Mouse (Mus musculus): ENCODE measurements around the gene Rag1. TPM values are rescaled to one million over a fixed set of nuclear protein-coding genes. Genes with fewer than 3 reads are reported as not detected.

The Rag1 gene
- total and polyA plus RNA-seq, 3 experiments, result not detected

GRCm38 (mm10) chr2:101624526-101624925, 24.8 kb downstream of the Rag1 start, which contains the start of gene Rag2:
Gene Rag2, plus strand, starts transcription at chr2:101624718.
- in situ Hi-C loops (cut with MboI; ENCODE audit: low pct_ligation_motif_present, low pct_unique_long_range_greater_than_20kb, low sequenced_read_pairs), result no loop called here
- Histone ChIP-seq H3K9me3 (replicated peaks; ENCODE audit: low read length) (no peaks in the 10 kb centered on the region), H3K36me3 (replicated peaks in 1 of 2; ENCODE audit: control insufficient read depth in 1 of 2, insufficient read depth in 1 of 2, low read length in 1 of 2) (no peaks in the 10 kb centered on the region), H3K27ac (ENCODE audit: insufficient read depth, low read depth) (no peak within 1 kb of the TSS), H3K27me3 (replicated peaks) (peaks cover 17% of the 10 kb centered on the region), H3K9ac (ENCODE audit: insufficient read depth, low read depth) (no peak within 1 kb of the TSS), H3K79me2 (replicated peaks; ENCODE audit: control insufficient read depth, extremely low read depth, insufficient read depth, poor library complexity, severe bottlenecking) (no peaks in the 10 kb centered on the region), H3K4me1 (ENCODE audit: control insufficient read depth in 1 of 2, insufficient read depth in 2 of 2) (no peaks in the 10 kb centered on the region; a peak in 1 of 4 replicates), H3K4me2 (ENCODE audit: insufficient read depth, low read depth, poor library complexity, severe bottlenecking) (no peak within 1 kb of the TSS), H3K4me3 (replicated peaks in 1 of 3; ENCODE audit: low read depth in 2 of 3, low read length in 2 of 3, poor library complexity in 1 of 3) (no peak within 1 kb of the TSS)
- dilution Hi-C loops (cut with MboI; ENCODE audit: extremely low pct_ligation_motif_present, extremely low pct_unique_long_range_greater_than_20kb, low sequenced_read_pairs), result no loop called here
- TF ChIP-seq MEF2A (IDR thresholded peaks at IDR 0.05; ENCODE audit: borderline replicate concordance, low read depth, low read length), result no peak
- TF ChIP-seq SMC3 (IDR thresholded peaks at IDR 0.05; ENCODE audit: low read depth, low read length), result no peak
- no peak for TF ChIP-seq GABPA (IDR thresholded peaks at IDR 0.05; ENCODE audit: insufficient replicate concordance, low read depth, low read length)
- TF ChIP-seq RCOR1 (conservative IDR thresholded peaks at IDR 0.05; ENCODE audit: low read depth, low read length), result no peak
- TF ChIP-seq MYC (IDR thresholded peaks at IDR 0.05; ENCODE audit: low read depth, low read length), result no peak
- no peak for TF ChIP-seq EP300 (IDR thresholded peaks at IDR 0.05; ENCODE audit: low read length)
- TF ChIP-seq MAFK (IDR thresholded peaks at IDR 0.05; ENCODE audit: insufficient replicate concordance, low read length), result no peak
- no peak for TF ChIP-seq ZNF384 (IDR thresholded peaks at IDR 0.05; ENCODE audit: low read depth, low read length)
- TF ChIP-seq NRF1 (IDR thresholded peaks at IDR 0.05; ENCODE audit: low read depth, low read length), result no peak
- TF ChIP-seq USF1 (IDR thresholded peaks at IDR 0.05; ENCODE audit: low read depth, low read length), result no peak
- no peak for TF ChIP-seq CTCF (conservative IDR thresholded peaks at IDR 0.05 in 1 of 2, IDR thresholded peaks at IDR 0.05 in 1 of 2; ENCODE audit: low read depth in 2 of 2, low read length in 2 of 2)
- no peak for DNase-seq (ENCODE audit: extremely low read depth)

GRCm38 (mm10) chr2:101624011-101624410, 25.3 kb downstream of the Rag1 start:
- peaks cover 19% of the 10 kb centered on the region for H3K27me3 ChIP-seq (replicated peaks)
- no peaks in the 10 kb centered on the region; a peak in 1 of 4 replicates for H3K4me1 ChIP-seq (ENCODE audit: control insufficient read depth in 1 of 2, insufficient read depth in 2 of 2)
- DNase-seq (ENCODE audit: extremely low read depth), result no peak
- no peaks in the 10 kb centered on the region for H3K9me3 ChIP-seq (replicated peaks; ENCODE audit: low read length)
- no peak overlapping the region for H3K4me2 ChIP-seq (ENCODE audit: insufficient read depth, low read depth, poor library complexity, severe bottlenecking)
- no peak overlapping the region for H3K27ac ChIP-seq (ENCODE audit: insufficient read depth, low read depth)
- H3K9ac ChIP-seq (ENCODE audit: insufficient read depth, low read depth), result no peak overlapping the region
- H3K79me2 ChIP-seq (replicated peaks; ENCODE audit: control insufficient read depth, extremely low read depth, insufficient read depth, poor library complexity, severe bottlenecking), result no peaks in the 10 kb centered on the region
- in situ Hi-C loops (cut with MboI; ENCODE audit: low pct_ligation_motif_present, low pct_unique_long_range_greater_than_20kb, low sequenced_read_pairs), result no loop called here
- no peak overlapping the region for H3K4me3 ChIP-seq (replicated peaks in 1 of 3; ENCODE audit: low read depth in 2 of 3, low read length in 2 of 3, poor library complexity in 1 of 3)
- dilution Hi-C loops (cut with MboI; ENCODE audit: extremely low pct_ligation_motif_present, extremely low pct_unique_long_range_greater_than_20kb, low sequenced_read_pairs), result no loop called here
- TF ChIP-seq IRF4 (IDR thresholded peaks at IDR 0.05; ENCODE audit: low read depth, low read length) (no peak), NELFE (IDR thresholded peaks at IDR 0.05; ENCODE audit: low read depth, low read length) (no peak), NRF1 (IDR thresholded peaks at IDR 0.05; ENCODE audit: low read depth, low read length) (no peak), JUND (conservative IDR thresholded peaks at IDR 0.05; ENCODE audit: low read depth, low read length) (no peak), POLR2A (IDR thresholded peaks at IDR 0.05; ENCODE audit: low read depth, low read length) (no peak), ZKSCAN1 (IDR thresholded peaks at IDR 0.05; ENCODE audit: borderline replicate concordance, low read depth, low read length) (no peak), MYC (IDR thresholded peaks at IDR 0.05; ENCODE audit: low read depth, low read length) (no peak), TBP (conservative IDR thresholded peaks at IDR 0.05; ENCODE audit: low read depth, low read length) (no peak), SIN3A (IDR thresholded peaks at IDR 0.05; ENCODE audit: low read length) (no peak), POLR2AphosphoS2 (IDR thresholded peaks at IDR 0.05; ENCODE audit: low read depth, low read length) (no peak), ELF1 (IDR thresholded peaks at IDR 0.05; ENCODE audit: low read depth, low read length) (no peak)
- H3K36me3 ChIP-seq (replicated peaks in 1 of 2; ENCODE audit: control insufficient read depth in 1 of 2, insufficient read depth in 1 of 2, low read length in 1 of 2), result no peaks in the 10 kb centered on the region
